Comparison of ENCODE assay signal across 17 mouse cellular contexts in genomic region chr12:51100868-51101267, GRCm38 (mm10).
DNase-seq lines count a peak whose midpoint lies in the region; ATAC-seq and TF ChIP-seq lines count a peak whose summit lies in the region.
"Had no signal": no experiment of that assay in that cellular context is flagged by ENCODE, and none has a peak within 500 bp of the region (broad histone marks: within the 10 kb centered on the region; RNA-seq: fewer than 3 reads in every experiment).

No protein-coding gene starts in this region.

- no peak overlapping the region for H3K9ac ChIP-seq in hindbrain, postnatal 0 days (replicated peaks; ENCODE audit: low read length)
- H3K9ac ChIP-seq: heart, embryonic 12.5 days; limb, embryonic 15.5 days; neural tube, embryonic 13.5 days had no signal

- no peak for ATAC-seq in hindbrain, postnatal 0 days

- H3K4me1 ChIP-seq in hindbrain, postnatal 0 days (ENCODE audit: insufficient read depth, low read length), result no peaks in the 10 kb centered on the region
- H3K4me1 ChIP-seq: hindbrain, embryonic 10.5 days; limb, embryonic 15.5 days; neural tube, embryonic 13.5 days had no signal

- no peak overlapping the region for H3K4me2 ChIP-seq in hindbrain, postnatal 0 days (ENCODE audit: low read depth, low read length)
- H3K4me2 ChIP-seq: heart, embryonic 12.5 days; limb, embryonic 15.5 days; neural tube, embryonic 13.5 days had no signal

- H3K27ac ChIP-seq in hindbrain, postnatal 0 days, result no peak overlapping the region
- H3K27ac ChIP-seq: hindbrain, embryonic 10.5 days; limb, embryonic 15.5 days; neural tube, embryonic 13.5 days had no signal

- peak; percentile 19 to 63 for DNase-seq in frontal cortex, adult 2 months (ENCODE audit: extremely low spot score in 1 of 2, low spot score in 1 of 2)
- DNase-seq in frontal cortex, postnatal 10 days (ENCODE audit: low spot score in 2 of 2), result no peak
- DNase-seq in layer of hippocampus, adult 8-10 months (ENCODE audit: low spot score in 2 of 2), result peak; percentile 40 to 64
- DNase-seq in layer of hippocampus, adult 9-10 months (ENCODE audit: low spot score), result no peak
- peak; percentile 19 to 33 for DNase-seq in right cerebral cortex, adult 2 months (ENCODE audit: low spot score in 2 of 2)
- DNase-seq in right cerebral cortex, postnatal 4 days, result no peak
- no peak for DNase-seq in hindbrain, postnatal 0 days (ENCODE audit: low spot score)
- DNase-seq in adipocyte (ENCODE audit: low spot score), result no peak
- DNase-seq: cerebellum, adult 11-12 months; gastrocnemius, postnatal 10 days; kidney, postnatal 36 days; thymus, postnatal 14 days had no signal

- H3K27me3 ChIP-seq in hindbrain, postnatal 0 days (ENCODE audit: insufficient read depth, low read length), result no peaks in the 10 kb centered on the region
- H3K27me3 ChIP-seq: heart, embryonic 12.5 days; limb, embryonic 15.5 days; neural tube, embryonic 13.5 days had no signal

- no peak overlapping the region for H3K4me3 ChIP-seq in hindbrain, postnatal 0 days (ENCODE audit: low read length)
- H3K4me3 ChIP-seq: erythroblast, embryonic 14.5 days; heart, embryonic 12.5 days; hindbrain, embryonic 10.5 days; limb, embryonic 15.5 days; neural tube, embryonic 13.5 days had no signal

- no peaks in the 10 kb centered on the region for H3K36me3 ChIP-seq in hindbrain, postnatal 0 days (ENCODE audit: insufficient read depth, low read length)
- H3K36me3 ChIP-seq: heart, embryonic 12.5 days; hindbrain, embryonic 10.5 days; limb, embryonic 15.5 days; neural tube, embryonic 13.5 days had no signal

- no peak for TF ChIP-seq CTCF in hindbrain, postnatal 0 days (IDR thresholded peaks at IDR 0.05; ENCODE audit: low read depth)

- H3K9me3 ChIP-seq in hindbrain, postnatal 0 days (ENCODE audit: low read length), result no peaks in the 10 kb centered on the region
- H3K9me3 ChIP-seq: heart, embryonic 12.5 days; hindbrain, embryonic 10.5 days; limb, embryonic 15.5 days; neural tube, embryonic 13.5 days had no signal

- WGBS in hindbrain, postnatal 0 days, result 82% methylated on average over 5 of the region's 5 CpGs

Comparison
In these comparisons a context has a peak if more than half of its experiments do, and no peak if none do; other contexts are left out.
1. DNase-seq: peak in frontal cortex, adult 2 months (2 of 2), layer of hippocampus, adult 8-10 months (2 of 2) and right cerebral cortex, adult 2 months (2 of 2); none in frontal cortex, postnatal 10 days (0 of 2), layer of hippocampus, adult 9-10 months (single experiment), right cerebral cortex, postnatal 4 days (single experiment), hindbrain, postnatal 0 days (single experiment) and adipocyte (single experiment).